ENCODE assay signal across 8 mouse cellular contexts in genomic region chr5:21701351-21702008, GRCm38 (mm10). TPM values are rescaled to one million over a fixed set of nuclear protein-coding genes. Genes with fewer than 3 reads are reported as not detected.
DNase-seq lines count a peak whose midpoint lies in the region; ATAC-seq lines count a peak whose summit lies in the region.

Gene Napepld, minus strand, starts transcription at chr5:21701396.

- peak within 1 kb of the TSS; percentile 97 for H3K27ac ChIP-seq in heart, embryonic 10.5 days
- peak within 1 kb of the TSS; percentile 92 for H3K27ac ChIP-seq in kidney, embryonic 15.5 days

- peak; percentile 97 for ATAC-seq in erythroblast, adult 5-6 weeks (replicated peaks; ENCODE audit: low FRiP score, poor library complexity, severe bottlenecking)
- ATAC-seq in kidney, embryonic 15.5 days (replicated peaks; ENCODE audit: low FRiP score), result peak; percentile 99
- ATAC-seq in monocyte, adult 5-6 weeks (replicated peaks; ENCODE audit: insufficient number of reproducible peaks, low FRiP score, low TSS enrichment, poor library complexity, severe bottlenecking), result peak; percentile 96

- under 1% methylated on average over 52 of the region's 59 CpGs for WGBS in heart, embryonic 10.5 days
- WGBS in kidney, embryonic 15.5 days, result under 1% methylated on average over 48 of the region's 59 CpGs

- H3K9me3 ChIP-seq in heart, embryonic 10.5 days, result no peaks in the 10 kb centered on the region
- 0 out of 2 replicates have a peak, but pooled peaks cover 2% of the 10 kb centered on the region for H3K9me3 ChIP-seq in kidney, embryonic 15.5 days (replicated peaks)

- H3K36me3 ChIP-seq in heart, embryonic 10.5 days, result no peaks in the 10 kb centered on the region
- no peaks in the 10 kb centered on the region for H3K36me3 ChIP-seq in kidney, embryonic 15.5 days

- H3K4me2 ChIP-seq in kidney, embryonic 15.5 days, result peak within 1 kb of the TSS; percentile 77

- peak; percentile 100 for DNase-seq in B cell, adult 2 months
- DNase-seq in brain, adult 2 months (ENCODE audit: low read depth, low spot score), result peak; percentile 99
- DNase-seq in heart, embryonic 10.5 days (ENCODE audit: low spot score), result peak; percentile 99
- peak; percentile 99 for DNase-seq in liver
- DNase-seq in spleen, postnatal 4 days (ENCODE audit: low spot score in 2 of 2), result peak; percentile 100

- H3K27me3 ChIP-seq in heart, embryonic 10.5 days (ENCODE audit: insufficient read depth, poor library complexity, severe bottlenecking), result no peaks in the 10 kb centered on the region
- H3K27me3 ChIP-seq in kidney, embryonic 15.5 days, result no peaks in the 10 kb centered on the region

- peak within 1 kb of the TSS; percentile 69 for H3K4me3 ChIP-seq in heart, embryonic 10.5 days
- peak within 1 kb of the TSS; percentile 55 for H3K4me3 ChIP-seq in kidney, embryonic 15.5 days (replicated peaks)

- no peaks in the 10 kb centered on the region for H3K4me1 ChIP-seq in heart, embryonic 10.5 days
- H3K4me1 ChIP-seq in kidney, embryonic 15.5 days, result peaks cover 10% of the 10 kb centered on the region

- H3K9ac ChIP-seq in kidney, embryonic 15.5 days, result peak within 1 kb of the TSS; percentile 60

RNA-seq across cellular contexts. Expression of gene Napepld, which starts in this region (rescaled TPM):
- 0.19 and 0.63 TPM in 2 replicates for total RNA-seq in erythroblast, adult 5-6 weeks (2015; ENCODE audit: low replicate concordance)
- 0.60 and 2.0 TPM in 2 replicates for total RNA-seq in erythroblast, adult 5-6 weeks (2017; ENCODE audit: low replicate concordance)
- 3.1 and 3.7 TPM in 2 replicates for polyA plus RNA-seq in heart, embryonic 10.5 days (2016; fragmentation: Nextera tagmentation; extraction: Ambion mirVana)
- 6.0 and 7.6 TPM in 2 replicates for polyA plus RNA-seq in kidney, embryonic 15.5 days (2015; fragmentation: Nextera tagmentation; extraction: Ambion mirVana)
- total RNA-seq in monocyte, adult 5-6 weeks (2017), result 0.21 to 0.95 TPM (median 0.87 TPM) in 3 replicates

Comparison
In these comparisons a context has a peak if more than half of its experiments do, and no peak if none do; other contexts are left out.
1. Peak in every context shown above with its lines: DNase-seq, ATAC-seq, H3K4me3 ChIP-seq and H3K27ac ChIP-seq.
2. Peak in ATAC-seq in monocyte, adult 5-6 weeks; RNA of the gene not detected or under 1 TPM.